Mouse (Mus musculus) limb, embryonic 13.5 days (tissue): Measurements from ENCODE around the gene Six3. TPM values are rescaled to one million over a fixed set of nuclear protein-coding genes. Genes with fewer than 3 reads are reported as not detected.
A peak's percentile ranks its signal among the peaks of the same experiment; 100 is the strongest.

Source experiments
- ATAC-seq: fragments of 200-750 bp; cut with Nextera tagmentation; 2 replicates; pipeline ENCODE4 v1.8.0; 2017; ENCODE audit warnings: low read depth, moderate number of reproducible peaks, moderate TSS enrichment; ENCODE audit not compliant: low FRiP score
- H3K27ac ChIP-seq: fragments of 300-500 bp; sonication (generic); 2 replicates; pipeline ENCODE4 v1.5.1; 2015; ENCODE audit warnings: inconsistent platforms, mild to moderate bottlenecking, moderate library complexity
- H3K27me3 ChIP-seq: fragments of 300-500 bp; sonication (generic); 2 replicates; pipeline ENCODE4 v1.6.1; 2015; ENCODE audit warnings: mild to moderate bottlenecking, inconsistent platforms
- H3K36me3 ChIP-seq: fragments of 300-500 bp; sonication (generic); 2 replicates; pipeline ENCODE4 v1.6.1; 2015; ENCODE audit warnings: inconsistent platforms, mild to moderate bottlenecking, moderate library complexity
- H3K4me1 ChIP-seq: fragments of 300-500 bp; sonication (generic); 2 replicates; pipeline ENCODE4 v1.6.1; 2015; ENCODE audit warnings: inconsistent platforms
- H3K4me2 ChIP-seq: fragments of 300-500 bp; sonication (generic); replicated peaks from 2 replicates; pipeline ENCODE4 v1.6.1; 2015; ENCODE audit warnings: inconsistent platforms, mild to moderate bottlenecking, moderate library complexity
- H3K4me3 ChIP-seq: fragments of 300-500 bp; sonication (generic); 2 replicates; pipeline ENCODE4 v1.5.1; 2015; ENCODE audit warnings: moderate library complexity, mild to moderate bottlenecking, inconsistent platforms
- H3K9ac ChIP-seq: fragments of 300-500 bp; sonication (generic); 2 replicates; pipeline ENCODE4 v1.6.1; 2015; ENCODE audit warnings: mild to moderate bottlenecking, inconsistent platforms
- H3K9me3 ChIP-seq: fragments of 300-500 bp; sonication (generic); 2 replicates; pipeline ENCODE4 v1.6.1; 2016; ENCODE audit warnings: inconsistent platforms
- WGBS: fragments of 180-500 bp; shearing (Covaris S2); methylation state at CpG from one replicate; pipeline ENCODE4 v1.1.7; 2015; 5-methylcytosine and 5-hydroxymethylcytosine counted together
- polyA plus RNA-seq: library from polyadenylated mRNA; unstranded; fragments of >200 nt; fragmentation: Nextera tagmentation; extraction: Ambion mirVana; gene quantifications from 2 replicates; pipeline ENCODE4 v1.2.1, GENCODE M21; 2015

Six3 gene
- polyA plus RNA-seq, 1 experiment from 2014 or later, result not detected

- 57% methylated on average over 5 of the region's 6 CpGs for WGBS
- no peak for ATAC-seq
- Histone ChIP-seq H3K9me3 (no peaks in the 10 kb centered on the region), H3K4me2 (no peak overlapping the region), H3K27me3 (peaks cover 75% of the 10 kb centered on the region), H3K4me1 (no peaks in the 10 kb centered on the region), H3K4me3 (no peak overlapping the region), H3K36me3 (no peaks in the 10 kb centered on the region), H3K9ac (no peak overlapping the region), H3K27ac (no peak overlapping the region)
These were observed 24.5 kb downstream of the Six3 start for GRCm38 (mm10) chr17:85637876-85638275.

- peaks cover 13% of the 10 kb centered on the region for H3K4me1 ChIP-seq
- WGBS, result 6% methylated on average over 10 of the region's 12 CpGs
- peak overlapping the region; percentile 56 for H3K9ac ChIP-seq
- H3K27me3 ChIP-seq, result peaks cover 79% of the 10 kb centered on the region
- H3K27ac ChIP-seq, result no peak overlapping the region
- peak; percentile 29; the same call in 1 of the 2 replicates for ATAC-seq
- H3K9me3 ChIP-seq, result no peaks in the 10 kb centered on the region
- no peaks in the 10 kb centered on the region for H3K36me3 ChIP-seq
- peak overlapping the region; percentile 79 for H3K4me2 ChIP-seq
- peak overlapping the region; percentile 44 for H3K4me3 ChIP-seq
These were observed 31.9 kb downstream of the Six3 start for GRCm38 (mm10) chr17:85645312-85645711.

- 3% methylated on average over 36 of the region's 36 CpGs for WGBS
- H3K9ac ChIP-seq, result peak overlapping the region; percentile 56
- peak overlapping the region; percentile 79 for H3K4me2 ChIP-seq
- peak; percentile 73 for ATAC-seq
- H3K4me1 ChIP-seq, result peaks cover 13% of the 10 kb centered on the region
- peaks cover 72% of the 10 kb centered on the region for H3K27me3 ChIP-seq
- H3K27ac ChIP-seq, result no peak overlapping the region
- no peaks in the 10 kb centered on the region for H3K36me3 ChIP-seq
- H3K9me3 ChIP-seq, result no peaks in the 10 kb centered on the region
- peak overlapping the region; percentile 44 for H3K4me3 ChIP-seq
These were observed 32.6 kb downstream of the Six3 start for GRCm38 (mm10) chr17:85645718-85646665.

- H3K36me3 ChIP-seq, result no peaks in the 10 kb centered on the region
- ATAC-seq, result no peak
- no peak overlapping the region for H3K4me3 ChIP-seq
- WGBS, result 86% methylated on average over 1 of the region's 1 CpGs
- no peak overlapping the region for H3K27ac ChIP-seq
- H3K4me2 ChIP-seq, result no peak overlapping the region
- H3K27me3 ChIP-seq, result peaks cover 43% of the 10 kb centered on the region
- H3K9me3 ChIP-seq, result no peaks in the 10 kb centered on the region
- H3K4me1 ChIP-seq, result peaks cover 8% of the 10 kb centered on the region
- H3K9ac ChIP-seq, result no peak overlapping the region
These were observed 46.6 kb downstream of the Six3 start for GRCm38 (mm10) chr17:85660016-85660415.

- H3K27me3 ChIP-seq, result peaks cover 51% of the 10 kb centered on the region
- no peak overlapping the region for H3K4me3 ChIP-seq
- peaks cover 11% of the 10 kb centered on the region for H3K4me1 ChIP-seq
- 57% methylated on average over 5 of the region's 5 CpGs for WGBS
- no peak overlapping the region for H3K4me2 ChIP-seq
- no peak for ATAC-seq
- no peaks in the 10 kb centered on the region for H3K36me3 ChIP-seq
- no peaks in the 10 kb centered on the region for H3K9me3 ChIP-seq
- no peak overlapping the region for H3K27ac ChIP-seq
- no peak overlapping the region for H3K9ac ChIP-seq
These were observed 48.1 kb downstream of the Six3 start for GRCm38 (mm10) chr17:85661521-85661920.

- H3K27ac ChIP-seq, result no peak overlapping the region
- H3K9ac ChIP-seq, result no peak overlapping the region
- peak overlapping the region; percentile 57 for H3K4me2 ChIP-seq
- 0 out of 2 replicates have a peak, but pooled peaks have one; percentile 10 for ATAC-seq
- peaks cover 55% of the 10 kb centered on the region for H3K27me3 ChIP-seq
- H3K36me3 ChIP-seq, result no peaks in the 10 kb centered on the region
- 26% methylated on average over 2 of the region's 2 CpGs for WGBS
- peaks cover 11% of the 10 kb centered on the region for H3K4me1 ChIP-seq
- H3K9me3 ChIP-seq, result no peaks in the 10 kb centered on the region
- H3K4me3 ChIP-seq, result no peak overlapping the region
These were observed 50.8 kb downstream of the Six3 start for GRCm38 (mm10) chr17:85664202-85664601.

GRCm38 (mm10) chr17:85664618-85665320 lies 51.4 kb downstream of the Six3 start:
- peaks cover 11% of the 10 kb centered on the region for H3K4me1 ChIP-seq
- no peak overlapping the region for H3K27ac ChIP-seq
- H3K36me3 ChIP-seq, result no peaks in the 10 kb centered on the region
- H3K9ac ChIP-seq, result no peak overlapping the region
- H3K4me2 ChIP-seq, result peak overlapping the region; percentile 57
- H3K9me3 ChIP-seq, result no peaks in the 10 kb centered on the region
- WGBS, result 2% methylated on average over 20 of the region's 20 CpGs
- peaks cover 55% of the 10 kb centered on the region for H3K27me3 ChIP-seq
- peak; percentile 75 for ATAC-seq
- H3K4me3 ChIP-seq, result peak overlapping the region; percentile 29

Other genes with a start within 250 kb of the Six3 start
- 8.7 and 9.7 TPM in 2 replicates for gene Six2, start 74.7 kb downstream of the Six3 start, polyA plus RNA-seq